In genomic region chr6:94622983-94623382, GRCm38 (mm10) we compare ENCODE assay signal across 8 mouse cellular contexts.
DNase-seq lines count a peak whose midpoint lies in the region; ATAC-seq and TF ChIP-seq lines count a peak whose summit lies in the region.

No protein-coding gene starts in this region.

- CTCF ChIA-PET in Patski (lab: Charles Lee), result interaction anchor here (0.9 to 2.9 kb wide), 2 partner anchors 72 to 344 kb away, joined by 4 to 14 read pairs; no protein-coding TSS in a partner anchor

- intact Hi-C loops in gastrocnemius, postnatal 14 days (cut with DNase I; ENCODE audit: low total_unique reads), result loop anchor here (5.0 kb wide), 1 partner anchor 344 kb away; no protein-coding TSS in a partner anchor
- intact Hi-C loops in left cerebral cortex, postnatal 4 days (cut with DNase I), result loop anchor here (5.0 kb wide), 1 partner anchor 74 kb away; no protein-coding TSS in a partner anchor

- POLR2A ChIA-PET in Patski (lab: Charles Lee), result no interaction called here

- no peak for TF ChIP-seq CTCF in Patski (IDR thresholded peaks at IDR 0.05)

- H3K27me3 ChIP-seq in Patski, result no peaks in the 10 kb centered on the region

- in situ Hi-C loops in Patski (cut with MboI; ENCODE audit: low pct_unique_long_range_greater_than_20kb), result no loop called here

- peak; percentile 32 for ATAC-seq in Patski
- peak; percentile 87 for ATAC-seq in common myeloid progenitor, adult 5-6 weeks (replicated peaks; ENCODE audit: low read depth, poor library complexity, severe bottlenecking)

- DNase-seq in 3T3-L1 (ENCODE audit: low read depth, low spot score) (peak; percentile 74), Patski (ENCODE audit: low read depth, low spot score) (no peak)
- peak; percentile 75 for DNase-seq in gastrocnemius, postnatal 14 days
- DNase-seq in kidney, adult 18-20 months, result peak; percentile 74
- DNase-seq in left cerebral cortex, postnatal 4 days, result peak; percentile 76
- DNase-seq in neural tube, embryonic 10.5 days (ENCODE audit: extremely low spot score, low spot score), result peak; percentile 61
- DNase-seq in thymus, postnatal 0 days (ENCODE audit: low spot score), result peak; percentile 73
